Mouse (Mus musculus) kidney, adult 8-10 months (tissue): ENCODE results near the gene Gm49395.

Experiments used
- DNase-seq, 2 experiments: peaks; one replicate each; pipeline ENCODE4 v3.0.0; 2022

Gene Gm49395

GRCm38 (mm10) chr13:115050660-115051559 is 50.8 kb downstream of the Gm49395 start:
- DNase-seq = no peak

DNA sequence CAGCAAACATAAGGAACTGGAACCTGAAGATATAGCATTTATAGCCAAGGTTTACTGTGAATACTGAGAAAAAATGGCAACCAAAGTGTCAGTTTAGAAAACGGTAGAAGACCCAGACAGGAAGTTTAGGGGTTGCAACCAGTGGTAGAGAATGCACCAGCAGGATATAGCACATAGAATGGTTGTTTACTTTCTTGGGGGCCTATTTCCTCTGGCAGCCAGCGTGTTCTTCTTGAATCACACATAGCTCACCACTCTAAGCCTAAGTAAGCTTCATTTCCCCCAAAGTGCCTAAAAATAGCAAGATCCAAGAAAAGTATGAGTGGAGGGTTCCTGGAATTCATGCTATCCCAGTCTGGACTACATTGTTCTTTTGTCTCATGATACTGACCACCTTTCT is 59.1 kb downstream of the Gm49395 start:
- DNase-seq = no peak

DNA sequence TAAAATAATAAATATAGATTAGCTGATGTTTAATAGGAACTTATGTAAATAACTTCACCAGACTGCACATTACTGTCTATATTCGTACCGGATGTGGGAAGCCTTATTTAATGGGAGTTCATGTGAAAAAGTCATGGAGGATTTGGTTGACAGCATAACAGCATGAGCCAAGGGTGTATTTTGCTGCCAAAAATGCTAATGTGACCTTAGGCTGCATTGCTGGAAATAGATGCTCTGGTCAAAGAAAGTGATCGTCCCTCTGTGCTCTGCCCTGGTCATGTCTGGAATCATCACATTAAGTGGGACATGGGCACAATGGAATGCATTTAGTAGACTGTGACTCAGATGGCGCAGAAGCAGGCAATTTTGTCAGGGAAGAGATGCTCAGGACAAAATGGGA is 64.4 kb downstream of the Gm49395 start:
- peak in 1 of 2 experiments; percentile 19 for DNase-seq

- no peak for DNase-seq
Observed at GRCm38 (mm10) chr13:115035387-115035786, 66.3 kb downstream of the Gm49395 start.

GRCm38 (mm10) chr13:115033135-115033534 is 68.6 kb downstream of the Gm49395 start:
- peak; percentile 35 to 38 for DNase-seq

GRCm38 (mm10) chr13:115031177-115032000 is 70.3 kb downstream of the Gm49395 start:
- DNase-seq = peak; percentile 75 to 85

- no peak for DNase-seq
Observed at GRCm38 (mm10) chr13:115025394-115025793, 76.3 kb downstream of the Gm49395 start.

- no peak for DNase-seq
Observed at GRCm38 (mm10) chr13:115022117-115022787, 79.5 kb downstream of the Gm49395 start.

- no peak for DNase-seq
Observed at GRCm38 (mm10) chr13:115021411-115021810, 80.3 kb downstream of the Gm49395 start.

- no peak for DNase-seq
Observed at GRCm38 (mm10) chr13:115020727-115021126, 81.0 kb downstream of the Gm49395 start.

DNA sequence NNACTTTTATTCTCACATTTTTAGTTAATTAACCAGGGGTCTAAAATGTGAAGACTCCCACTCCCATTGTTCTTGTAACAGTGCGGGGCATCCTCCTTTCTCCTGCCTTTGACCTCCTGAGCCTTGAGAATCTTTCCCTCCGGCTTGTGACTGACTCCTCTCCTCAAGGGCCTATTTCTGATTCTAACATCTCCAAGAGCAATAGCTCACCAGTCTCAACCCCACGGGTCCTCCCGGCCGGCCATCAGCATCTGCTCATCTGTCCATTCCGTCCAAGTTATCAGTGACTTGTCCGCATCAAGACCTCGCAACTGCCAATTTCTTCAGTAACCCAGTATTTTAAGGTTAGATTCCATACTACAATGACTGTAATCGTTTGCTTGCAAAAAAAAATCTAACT is 84.2 kb downstream of the Gm49395 start:
- no peak for DNase-seq

GRCm38 (mm10) chr13:115011547-115011946 is 90.2 kb downstream of the Gm49395 start:
- DNase-seq = no peak

GRCm38 (mm10) chr13:115006213-115006835 is 95.4 kb downstream of the Gm49395 start:
- DNase-seq = no peak

DNA sequence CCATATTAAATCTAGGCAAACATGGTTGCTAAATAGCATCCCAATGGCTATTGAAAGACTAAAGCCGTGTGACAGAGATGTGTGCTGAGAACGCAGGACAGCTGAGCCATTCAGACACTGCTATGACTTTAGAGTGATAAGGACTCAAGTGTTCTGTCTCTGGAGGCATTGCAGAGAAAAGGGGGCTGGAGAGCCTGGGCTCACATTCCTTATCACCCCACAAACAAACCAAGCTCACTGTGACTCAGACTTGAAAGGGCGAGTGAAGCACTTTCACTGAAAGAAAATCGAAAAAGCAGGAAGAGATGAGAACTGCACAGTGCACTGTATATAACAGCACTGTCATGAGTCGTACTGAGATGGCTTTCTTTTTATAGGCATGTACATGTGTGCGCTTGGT is 96.4 kb downstream of the Gm49395 start:
- DNase-seq = no peak

GRCm38 (mm10) chr13:115003444-115004053 is 98.2 kb downstream of the Gm49395 start:
- peak in 1 of 2 experiments; percentile 16 for DNase-seq

GRCm38 (mm10) chr13:115002837-115003236 is 98.9 kb downstream of the Gm49395 start:
- DNase-seq = no peak

GRCm38 (mm10) chr13:115002155-115002554 is 99.6 kb downstream of the Gm49395 start:
- DNase-seq = no peak

- DNase-seq = no peak
Observed at GRCm38 (mm10) chr13:114999582-114999981, 102.1 kb downstream of the Gm49395 start.

- DNase-seq = no peak
Observed at GRCm38 (mm10) chr13:114998100-114998499, 103.6 kb downstream of the Gm49395 start.

DNA sequence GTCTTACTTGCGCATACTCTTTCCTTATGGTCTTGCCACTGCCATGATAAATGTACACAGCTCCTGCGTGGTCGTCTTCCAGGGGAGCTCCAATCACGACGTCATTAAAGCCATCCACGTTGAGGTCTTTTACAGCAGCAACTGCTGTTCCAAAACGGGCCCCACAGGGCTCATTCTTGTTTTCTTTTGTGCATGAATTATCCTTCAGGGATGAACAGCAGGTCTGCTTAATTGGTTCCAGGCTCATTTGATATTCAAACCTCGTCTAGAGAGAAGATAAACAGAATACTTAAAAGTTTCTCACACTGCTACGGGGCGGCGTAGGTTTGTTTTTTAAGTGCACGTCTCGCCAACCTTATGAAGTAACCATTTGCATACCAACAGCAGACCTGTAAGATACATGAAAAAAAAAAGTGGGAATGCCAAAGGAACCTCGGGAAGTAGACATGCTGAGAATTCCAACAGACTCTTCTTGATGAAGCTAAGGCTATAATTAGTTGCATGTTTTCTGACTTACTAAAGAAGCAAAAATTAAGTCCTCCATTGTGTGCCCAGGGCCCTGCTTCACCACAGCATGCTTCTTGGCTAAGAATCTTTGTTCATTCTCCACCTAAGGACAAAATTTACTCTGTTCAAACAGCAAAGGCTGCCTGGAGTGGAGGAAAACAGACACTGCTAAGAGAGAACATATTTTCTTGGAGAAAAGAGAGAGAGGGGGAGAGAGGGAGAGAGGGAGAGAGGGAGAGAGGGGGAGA is 109.3 kb downstream of the Gm49395 start:
- DNase-seq = no peak

- DNase-seq = no peak
Observed at GRCm38 (mm10) chr13:114987668-114988067, 114.1 kb downstream of the Gm49395 start.
